Mouse (Mus musculus): ENCODE measurements around the gene Man1b1. TPM values are rescaled to one million over a fixed set of nuclear protein-coding genes. Genes with fewer than 3 reads are reported as not detected.

The Man1b1 gene
- total RNA-seq, 2 experiments from 2014 or later: 36.5 to 40.2 TPM

- DNase-seq (ENCODE audit: low spot score in 2 of 2): peak in 1 of 2 experiments; percentile 55
These were observed 68.6 kb downstream of the Man1b1 start for GRCm38 (mm10) chr2:25400764-25401163.

Other genes starting within 250 kb of the Man1b1 start
- not detected for gene Noxa1, start 237.2 kb upstream of the Man1b1 start, total RNA-seq (2021)
- gene Nrarp, start 151.6 kb upstream of the Man1b1 start, total RNA-seq (2021): 10 to 100 TPM; 20.8 to 22.5 TPM
- gene Tor4a, start 135.5 kb upstream of the Man1b1 start, total RNA-seq (2021): 1 to 10 TPM; 2.7 to 2.9 TPM
- gene Nelfb, start 120.8 kb upstream of the Man1b1 start, total RNA-seq (2021): 10 to 100 TPM; 43.4 to 47.7 TPM
- gene Stpg3, start 117.7 kb upstream of the Man1b1 start, total RNA-seq (2021): not detected
- under 1 TPM in 1 of 2 experiments, not detected in 1; 0.25 TPM for gene Fam166a, start 113.6 kb upstream of the Man1b1 start, total RNA-seq (2021)
- 100 to 1,000 TPM; 360 to 390 TPM for gene Tubb4b, start 107.6 kb upstream of the Man1b1 start, total RNA-seq (2021)
- gene Slc34a3, start 98.0 kb upstream of the Man1b1 start, total RNA-seq (2021): not detected
- gene Rnf224, start 95.6 kb upstream of the Man1b1 start, total RNA-seq (2021): not detected
- gene Rnf208, start 90.1 kb upstream of the Man1b1 start, total RNA-seq (2021): 1 to 10 TPM; 1.4 to 2.0 TPM
- gene Cysrt1, start 89.9 kb upstream of the Man1b1 start, total RNA-seq (2021): not detected
- gene AL732309.1, start 85.5 kb upstream of the Man1b1 start, total RNA-seq (2021): 1 to 10 TPM; 1.3 to 1.5 TPM
- 10 to 100 TPM; 18.8 to 19.7 TPM for gene Tmem203, start 76.9 kb upstream of the Man1b1 start, total RNA-seq (2021)
- gene Tprn, start 69.7 kb upstream of the Man1b1 start, total RNA-seq (2021): 1 to 10 TPM; 4.8 to 6.3 TPM
- 10 to 100 TPM; 55.9 to 58.1 TPM for gene Ssna1, start 59.9 kb upstream of the Man1b1 start, total RNA-seq (2021)
- 10 to 100 TPM; 64.9 to 69.0 TPM for gene Anapc2, start 59.9 kb upstream of the Man1b1 start, total RNA-seq (2021)
- not detected for gene Tmem210, start 44.2 kb upstream of the Man1b1 start, total RNA-seq (2021)
- not detected for gene Lrrc26, start 42.4 kb upstream of the Man1b1 start, total RNA-seq (2021)
- under 1 TPM; 0.17 to 0.26 TPM for gene Grin1, start 13.2 kb upstream of the Man1b1 start, total RNA-seq (2021)
- 10 to 100 TPM in 1 of 2 experiments, 1 to 10 TPM in 1; 8.1 to 11.9 TPM for gene Dpp7, start 24.0 kb downstream of the Man1b1 start, total RNA-seq (2021)
- gene Uap1l1, start 33.3 kb downstream of the Man1b1 start, total RNA-seq (2021): 10 to 100 TPM; 11.2 to 14.3 TPM
- gene Sapcd2, start 40.0 kb downstream of the Man1b1 start, total RNA-seq (2021): 1 to 10 TPM; 6.2 TPM
- 10 to 100 TPM; 35.1 to 42.0 TPM for gene Entpd2, start 63.5 kb downstream of the Man1b1 start, total RNA-seq (2021)
- 10 to 100 TPM; 41.2 to 45.9 TPM for gene Npdc1, start 67.0 kb downstream of the Man1b1 start, total RNA-seq (2021)
- under 1 TPM in 1 of 2 experiments, not detected in 1; 0.34 TPM for gene Fut7, start 90.9 kb downstream of the Man1b1 start, total RNA-seq (2021)
- gene Abca2, start 96.4 kb downstream of the Man1b1 start, total RNA-seq (2021): 10 to 100 TPM; 12.7 to 13.8 TPM
- gene Clic3, start 124.5 kb downstream of the Man1b1 start, total RNA-seq (2021): under 1 TPM in 1 of 2 experiments, not detected in 1; 0.34 TPM
- gene Paxx, start 128.8 kb downstream of the Man1b1 start, total RNA-seq (2021): 10 to 100 TPM; 40.0 to 45.9 TPM
- 1 to 10 TPM; 2.9 to 3.9 TPM for gene Ptgds, start 137.7 kb downstream of the Man1b1 start, total RNA-seq (2021)
- not detected for gene Lcn12, start 161.6 kb downstream of the Man1b1 start, total RNA-seq (2021)
- gene Fbxw5, start 168.4 kb downstream of the Man1b1 start, total RNA-seq (2021): 10 to 100 TPM; 62.5 to 71.4 TPM
- gene C8g, start 169.4 kb downstream of the Man1b1 start, total RNA-seq (2021): 1 to 10 TPM in 1 of 2 experiments, under 1 TPM in 1; 0.74 to 1.2 TPM
- 10 to 100 TPM; 15.7 to 16.5 TPM for gene Traf2, start 214.6 kb downstream of the Man1b1 start, total RNA-seq (2021)
- gene Edf1, start 225.5 kb downstream of the Man1b1 start, total RNA-seq (2021): 100 to 1,000 TPM; 173 to 196 TPM
- gene Mamdc4, start 242.5 kb downstream of the Man1b1 start, total RNA-seq (2021): 1 to 10 TPM; 2.3 to 2.5 TPM
- 10 to 100 TPM; 43.0 to 44.8 TPM for gene Phpt1, start 242.9 kb downstream of the Man1b1 start, total RNA-seq (2021)
- under 1 TPM; 0.07 to 0.08 TPM for gene Ajm1, start 249.4 kb downstream of the Man1b1 start, total RNA-seq (2021)